In genomic region chr6:54972929-54973211, GRCm38 (mm10) we compare ENCODE assay signal across 8 mouse cellular contexts. TPM values are rescaled to one million over a fixed set of nuclear protein-coding genes. Genes with fewer than 3 reads are reported as not detected.
DNase-seq lines count a peak whose midpoint lies in the region; ATAC-seq and TF ChIP-seq lines count a peak whose summit lies in the region.

No protein-coding gene starts in this region.

- no peaks in the 10 kb centered on the region for H3K36me3 ChIP-seq in liver, adult 2 months (ENCODE audit: control insufficient read depth, insufficient read depth, low read length)
- no peaks in the 10 kb centered on the region for H3K36me3 ChIP-seq in forebrain, embryonic 14.5 days (ENCODE audit: control insufficient read depth, insufficient read depth, low read length)
- H3K36me3 ChIP-seq in intestine, postnatal 0 days (ENCODE audit: control insufficient read depth, insufficient read depth) = no peaks in the 10 kb centered on the region
- no peaks in the 10 kb centered on the region for H3K36me3 ChIP-seq in lung, postnatal 0 days (ENCODE audit: insufficient read depth, low read length)
- H3K36me3 ChIP-seq in splenic B cell, adult 2 months (ENCODE audit: control insufficient read depth, insufficient read depth, low read length, poor library complexity, severe bottlenecking) = no peaks in the 10 kb centered on the region

- H3K4me3 ChIP-seq in liver, adult 2 months (ENCODE audit: insufficient read depth, low read depth, low read length) = peak overlapping the region; percentile 81
- peak overlapping the region; percentile 53 for H3K4me3 ChIP-seq in forebrain, embryonic 14.5 days (ENCODE audit: low read depth, low read length)
- peak overlapping the region; percentile 68 for H3K4me3 ChIP-seq in intestine, postnatal 0 days (ENCODE audit: low read depth, low read length)
- peak overlapping the region; percentile 64 for H3K4me3 ChIP-seq in lung, postnatal 0 days (ENCODE audit: low read depth, low read length)

- peak overlapping the region; percentile 17 for H3K9ac ChIP-seq in liver, adult 2 months (ENCODE audit: low read depth, low read length)
- no peak overlapping the region; the same call in 1 of the 2 replicates for H3K9ac ChIP-seq in forebrain, embryonic 14.5 days (ENCODE audit: low read length)
- H3K9ac ChIP-seq in intestine, postnatal 0 days (ENCODE audit: low read depth, low read length) = peak overlapping the region; percentile 74; the same call in 1 of the 2 replicates
- H3K9ac ChIP-seq in lung, postnatal 0 days (replicated peaks; ENCODE audit: low read depth) = peak overlapping the region; percentile 78

- no peak; the same call in 1 of the 2 replicates for TF ChIP-seq CTCF in liver, adult 2 months (IDR thresholded peaks at IDR 0.05; ENCODE audit: low read depth, low read length)
- TF ChIP-seq CTCF in intestine, postnatal 0 days (IDR thresholded peaks at IDR 0.05; ENCODE audit: low read depth) = peak; percentile 33; the same call in 1 of the 2 replicates
- peak; percentile 35 for TF ChIP-seq CTCF in lung, postnatal 0 days (IDR thresholded peaks at IDR 0.05)

- peak; percentile 45; the same call in 1 of the 2 replicates for ATAC-seq in forebrain, embryonic 14.5 days
- peak; percentile 68 for ATAC-seq in intestine, postnatal 0 days
- ATAC-seq in lung, postnatal 0 days = peak; percentile 61

- under 1% methylated on average over 5 of the region's 5 CpGs for WGBS in liver, adult 2 months
- WGBS in forebrain, embryonic 14.5 days = 10% methylated on average over 5 of the region's 5 CpGs
- whole genome bisulfite sequencing in intestine, postnatal 0 days = 6% methylated on average over 5 of the region's 5 CpGs
- 6% methylated on average over 5 of the region's 5 CpGs for WGBS in lung, postnatal 0 days

- H3K27ac ChIP-seq in liver, adult 2 months (replicated peaks; ENCODE audit: insufficient read depth, low read depth, low read length) = peak overlapping the region; percentile 91
- no peak overlapping the region for H3K27ac ChIP-seq in forebrain, embryonic 14.5 days (ENCODE audit: low read depth, low read length)
- peak overlapping the region; percentile 73; the same call in 1 of the 2 replicates for H3K27ac ChIP-seq in intestine, postnatal 0 days (ENCODE audit: low read depth, low read length)
- H3K27ac ChIP-seq in lung, postnatal 0 days (ENCODE audit: low read length) = peak overlapping the region; percentile 92

- H3K9me3 ChIP-seq in forebrain, embryonic 14.5 days (replicated peaks; ENCODE audit: control insufficient read depth, low read length) = no peaks in the 10 kb centered on the region
- H3K9me3 ChIP-seq in intestine, postnatal 0 days (ENCODE audit: control insufficient read depth) = no peaks in the 10 kb centered on the region
- H3K9me3 ChIP-seq in lung, postnatal 0 days (ENCODE audit: low read length) = no peaks in the 10 kb centered on the region

- H3K79me2 ChIP-seq in liver, adult 2 months (ENCODE audit: control insufficient read depth, insufficient read depth, low read length) = peaks cover 10% of the 10 kb centered on the region

- no peak; the same call in 1 of the 2 replicates for TF ChIP-seq EP300 in lung, postnatal 0 days (IDR thresholded peaks at IDR 0.05)

- no peaks in the 10 kb centered on the region for H3K27me3 ChIP-seq in liver, adult 2 months (ENCODE audit: control insufficient read depth, insufficient read depth, low read length)
- peaks cover 11% of the 10 kb centered on the region; the same call in 1 of the 2 replicates for H3K27me3 ChIP-seq in forebrain, embryonic 14.5 days (replicated peaks; ENCODE audit: control insufficient read depth, insufficient read depth, low read length)
- no peaks in the 10 kb centered on the region for H3K27me3 ChIP-seq in intestine, postnatal 0 days (replicated peaks; ENCODE audit: control insufficient read depth, insufficient read depth, low read length)
- H3K27me3 ChIP-seq in lung, postnatal 0 days (replicated peaks; ENCODE audit: insufficient read depth, low read length) = no peaks in the 10 kb centered on the region
- no peaks in the 10 kb centered on the region for H3K27me3 ChIP-seq in splenic B cell, adult 2 months (ENCODE audit: control insufficient read depth, insufficient read depth, low read length, poor library complexity, severe bottlenecking)

- H3K4me2 ChIP-seq in forebrain, embryonic 14.5 days (ENCODE audit: low read length) = peak overlapping the region; percentile 90
- H3K4me2 ChIP-seq in intestine, postnatal 0 days (replicated peaks; ENCODE audit: low read depth) = peak overlapping the region; percentile 94
- peak overlapping the region; percentile 75 for H3K4me2 ChIP-seq in lung, postnatal 0 days (replicated peaks; ENCODE audit: low read depth, low read length)

- no peak for TF ChIP-seq POLR2A in liver, adult 2 months (IDR thresholded peaks at IDR 0.05; ENCODE audit: extremely low read depth, insufficient read depth, low read length)

- no peak for DNase-seq in liver, adult 2 months (ENCODE audit: extremely low read depth, low read depth, low spot score)
- no peak for DNase-seq in liver
- DNase-seq in forebrain, embryonic 14.5 days (ENCODE audit: low spot score) = peak; percentile 25
- DNase-seq in lung, postnatal 0 days (ENCODE audit: low spot score) = peak; percentile 78
- DNase-seq in splenic B cell, adult 2 months (ENCODE audit: low read depth, low spot score) = peak; percentile 65
- no peak for DNase-seq in spleen, postnatal 4 days (ENCODE audit: low spot score in 2 of 2)
- DNase-seq in layer of hippocampus, adult 9-11 months = no peak

- H3K4me1 ChIP-seq in liver, adult 2 months (ENCODE audit: control insufficient read depth, insufficient read depth, low read length) = peaks cover 12% of the 10 kb centered on the region
- H3K4me1 ChIP-seq in forebrain, embryonic 14.5 days (ENCODE audit: control insufficient read depth, insufficient read depth, low read length) = peaks cover 4% of the 10 kb centered on the region
- H3K4me1 ChIP-seq in intestine, postnatal 0 days (replicated peaks; ENCODE audit: control insufficient read depth, insufficient read depth, low read length) = no peaks in the 10 kb centered on the region
- peaks cover 8% of the 10 kb centered on the region; the same call in 1 of the 2 replicates for H3K4me1 ChIP-seq in lung, postnatal 0 days (ENCODE audit: insufficient read depth, low read depth, low read length)

RNA-seq across cellular contexts. Expression of gene Nod1, which starts 0.5 kb away (rescaled TPM):
- 7.0 and 12.1 TPM in 2 replicates for total RNA-seq in liver, adult 2 months (2014; rRNA removed)
- 8.1 and 8.4 TPM in 2 replicates for polyA plus RNA-seq in liver, adult 2 months (2012; rRNA removed)
- polyA plus RNA-seq in forebrain, embryonic 14.5 days (2014; fragmentation: Nextera tagmentation; extraction: Ambion mirVana) = 1.5 and 1.8 TPM in 2 replicates
- polyA plus RNA-seq in intestine, postnatal 0 days (2015; fragmentation: Nextera tagmentation; extraction: Ambion mirVana) = 2.3 and 2.7 TPM in 2 replicates
- 12.7 and 14.4 TPM in 2 replicates for polyA plus RNA-seq in lung, postnatal 0 days (2015; fragmentation: Nextera tagmentation; extraction: Ambion mirVana)

RNA-seq across cellular contexts. Expression of gene Ggct, which starts 19.9 kb away (rescaled TPM):
- 8.7 and 11.7 TPM in 2 replicates for total RNA-seq in liver, adult 2 months (2014; rRNA removed)
- polyA plus RNA-seq in liver, adult 2 months (2012; rRNA removed) = 6.2 and 6.6 TPM in 2 replicates
- polyA plus RNA-seq in forebrain, embryonic 14.5 days (2014; fragmentation: Nextera tagmentation; extraction: Ambion mirVana) = 14.9 and 15.3 TPM in 2 replicates
- 19.7 and 25.5 TPM in 2 replicates for polyA plus RNA-seq in intestine, postnatal 0 days (2015; fragmentation: Nextera tagmentation; extraction: Ambion mirVana)
- polyA plus RNA-seq in lung, postnatal 0 days (2015; fragmentation: Nextera tagmentation; extraction: Ambion mirVana) = 6.9 and 8.7 TPM in 2 replicates

Comparison
In these comparisons a context has a peak if more than half of its experiments do, and no peak if none do; other contexts are left out.
1. DNase-seq: peak in forebrain, embryonic 14.5 days (single experiment), lung, postnatal 0 days (single experiment) and splenic B cell, adult 2 months (single experiment); none in liver, adult 2 months (single experiment), liver (single experiment), spleen, postnatal 4 days (0 of 2) and layer of hippocampus, adult 9-11 months (single experiment).
2. Peak in every context shown above with its lines, with median percentiles within 50 percentile points of each other: H3K4me3 ChIP-seq, ATAC-seq and H3K4me2 ChIP-seq.